Mouse (Mus musculus) lung, postnatal 36 days (tissue): ENCODE measurements around the gene Sprr2e.

ENCODE experiments used
- DNase-seq: peaks from one replicate; pipeline ENCODE4 v3.0.0; 2022; ENCODE audit warnings: mixed read lengths

Gene Sprr2e

GRCm38 (mm10) chr3:92351843-92352242, at the start of gene Sprr2e:
Gene Sprr2e, plus strand, starts transcription at chr3:92352143.
- no peak for DNase-seq

GRCm38 (mm10) chr3:92307406-92307805, 44.5 kb upstream of the Sprr2e start:
- no peak for DNase-seq

- DNase-seq = no peak
Measured at GRCm38 (mm10) chr3:92316320-92316719, 35.6 kb upstream of the Sprr2e start, which contains the start of gene Sprr2b. Gene Sprr2b, plus strand, starts transcription at chr3:92316620.

GRCm38 (mm10) chr3:92317384-92317783, 34.6 kb upstream of the Sprr2e start:
- no peak for DNase-seq

GRCm38 (mm10) chr3:92336278-92336677, 15.7 kb upstream of the Sprr2e start:
- DNase-seq = no peak

- DNase-seq = no peak
Measured at GRCm38 (mm10) chr3:92338840-92339239, 13.1 kb upstream of the Sprr2e start, which contains the start of gene Sprr2d. Gene Sprr2d, plus strand, starts transcription at chr3:92339140.

GRCm38 (mm10) chr3:92361619-92362018, 9.7 kb downstream of the Sprr2e start:
- DNase-seq = no peak

GRCm38 (mm10) chr3:92364887-92365286, 12.9 kb downstream of the Sprr2e start, which contains the start of gene Sprr2f:
Gene Sprr2f, plus strand, starts transcription at chr3:92365187.
- no peak for DNase-seq

GRCm38 (mm10) chr3:92373613-92374012, 21.7 kb downstream of the Sprr2e start:
- no peak for DNase-seq

GRCm38 (mm10) chr3:92385385-92385784, 33.4 kb downstream of the Sprr2e start, which contains the start of gene Sprr2h:
Gene Sprr2h, plus strand, starts transcription at chr3:92385685.
- no peak for DNase-seq

GRCm38 (mm10) chr3:92394301-92394700, 42.4 kb downstream of the Sprr2e start:
- DNase-seq = no peak
